Mouse (Mus musculus) adipocyte (in vitro differentiated cells): ENCODE data around the gene Map3k7cl.

Source experiments
- DNase-seq: peaks from one replicate; pipeline ENCODE4 v3.0.0-alpha.2; 2016; ENCODE audit warnings: low spot score

The Map3k7cl gene

GRCm38 (mm10) chr16:87552907-87553691 lies at the start of gene Map3k7cl:
Gene Map3k7cl (plus strand): TSS chr16:87553330.
- peak; percentile 78 for DNase-seq

- DNase-seq = no peak
Measured at GRCm38 (mm10) chr16:87511706-87512105, 41.4 kb upstream of the Map3k7cl start.

GRCm38 (mm10) chr16:87512331-87512730 lies 40.8 kb upstream of the Map3k7cl start:
- no peak for DNase-seq

- DNase-seq = no peak
Measured at GRCm38 (mm10) chr16:87524228-87524627, 28.9 kb upstream of the Map3k7cl start.

GRCm38 (mm10) chr16:87527553-87528249 lies 25.4 kb upstream of the Map3k7cl start:
- no peak for DNase-seq

- DNase-seq = no peak
Measured at GRCm38 (mm10) chr16:87528755-87529154, 24.4 kb upstream of the Map3k7cl start.

- DNase-seq = no peak
Measured at GRCm38 (mm10) chr16:87548348-87548747, 4.8 kb upstream of the Map3k7cl start.

- DNase-seq = peak; percentile 7
Measured at GRCm38 (mm10) chr16:87556320-87556719, 3.2 kb downstream of the Map3k7cl start.

GRCm38 (mm10) chr16:87561501-87561900 lies 8.4 kb downstream of the Map3k7cl start:
- DNase-seq = no peak

GRCm38 (mm10) chr16:87563524-87563923 lies 10.4 kb downstream of the Map3k7cl start:
- DNase-seq = no peak

- DNase-seq = no peak
Measured at GRCm38 (mm10) chr16:87564564-87564963, 11.4 kb downstream of the Map3k7cl start.

GRCm38 (mm10) chr16:87567572-87567971 lies 14.4 kb downstream of the Map3k7cl start:
- DNase-seq = no peak

- DNase-seq = no peak
Measured at GRCm38 (mm10) chr16:87568241-87568640, 15.1 kb downstream of the Map3k7cl start.

- no peak for DNase-seq
Measured at GRCm38 (mm10) chr16:87569576-87570105, 16.5 kb downstream of the Map3k7cl start.

GRCm38 (mm10) chr16:87570334-87570733 lies 17.2 kb downstream of the Map3k7cl start:
- no peak for DNase-seq

GRCm38 (mm10) chr16:87573409-87573808 lies 20.3 kb downstream of the Map3k7cl start:
- DNase-seq = no peak

GRCm38 (mm10) chr16:87574160-87574559 lies 21.0 kb downstream of the Map3k7cl start:
- no peak for DNase-seq

GRCm38 (mm10) chr16:87575600-87575999 lies 22.5 kb downstream of the Map3k7cl start:
- DNase-seq = no peak

GRCm38 (mm10) chr16:87578881-87579280 lies 25.8 kb downstream of the Map3k7cl start:
- DNase-seq = no peak

GRCm38 (mm10) chr16:87579462-87579861 lies 26.3 kb downstream of the Map3k7cl start:
- DNase-seq = no peak

- no peak for DNase-seq
Measured at GRCm38 (mm10) chr16:87582776-87583175, 29.6 kb downstream of the Map3k7cl start.

GRCm38 (mm10) chr16:87584618-87585017 lies 31.5 kb downstream of the Map3k7cl start:
- peak; percentile 51 for DNase-seq
